Mouse (Mus musculus) forebrain, embryonic 16.5 days (tissue): ENCODE results near the gene Zbtb5. TPM values are rescaled to one million over a fixed set of nuclear protein-coding genes. Genes with fewer than 3 reads are reported as not detected.
A peak's percentile ranks its signal among the peaks of the same experiment; 100 is the strongest.
"Not testable (repeated sequence)": the region's sequence is repeated elsewhere in the genome, so short reads cannot be mapped to it uniquely, and the experiment has no call there.

ENCODE experiments used
- ATAC-seq: fragments of 200-750 bp; cut with Nextera tagmentation; 2 replicates; pipeline ENCODE4 v1.8.0; 2017; ENCODE audit warnings: mild to moderate bottlenecking, moderate library complexity
- H3K27ac ChIP-seq: fragments of 300-500 bp; sonication (generic); 2 replicates; pipeline ENCODE4 v1.5.1; 2014; ENCODE audit warnings: low read length, control low read depth
- H3K27me3 ChIP-seq: fragments of 300-500 bp; sonication (generic); replicated peaks from 2 replicates; pipeline ENCODE4 v1.6.1; 2014; ENCODE audit warnings: low read length; ENCODE audit not compliant: control insufficient read depth, insufficient read depth
- H3K36me3 ChIP-seq: fragments of 300-500 bp; sonication (generic); 2 replicates; pipeline ENCODE4 v1.6.1; 2014; ENCODE audit not compliant: control insufficient read depth, insufficient read depth
- H3K4me1 ChIP-seq: fragments of 300-500 bp; sonication (generic); replicated peaks from 2 replicates; pipeline ENCODE4 v1.6.1; 2014; ENCODE audit warnings: low read length; ENCODE audit not compliant: control insufficient read depth, insufficient read depth
- H3K4me2 ChIP-seq: fragments of 300-500 bp; sonication (generic); 2 replicates; pipeline ENCODE4 v1.6.1; 2014; ENCODE audit warnings: mild to moderate bottlenecking, low read length, control low read depth
- H3K4me3 ChIP-seq: fragments of 300-500 bp; sonication (generic); replicated peaks from 2 replicates; pipeline ENCODE4 v1.5.1; 2014; ENCODE audit warnings: mild to moderate bottlenecking, low read length, control low read depth
- H3K9ac ChIP-seq: fragments of 300-500 bp; sonication (generic); replicated peaks from 2 replicates; pipeline ENCODE4 v1.6.1; 2014; ENCODE audit warnings: low read depth, low read length, control low read depth
- H3K9me3 ChIP-seq: fragments of 300-500 bp; sonication (generic); 2 replicates; pipeline ENCODE4 v1.6.1; 2016; ENCODE audit warnings: low read length; ENCODE audit not compliant: control insufficient read depth
- WGBS: fragments of 180-500 bp; shearing (Covaris S2); extraction: QIAGEN DNeasy Blood & Tissue Kit; methylation state at CpG from one replicate; pipeline ENCODE4 v1.1.7; 2014; 5-methylcytosine and 5-hydroxymethylcytosine counted together
- polyA plus RNA-seq: library from polyadenylated mRNA; unstranded; fragments of >200 nt; fragmentation: Nextera tagmentation; extraction: Ambion mirVana; gene quantifications from 2 replicates; pipeline ENCODE4 v1.2.1, GENCODE M21; 2015

The Zbtb5 gene
- polyA plus RNA-seq, 1 experiment from 2014 or later = 47.3 TPM

- H3K27ac ChIP-seq, H3K4me3 ChIP-seq, H3K9me3 ChIP-seq, H3K4me2 ChIP-seq, H3K4me1 ChIP-seq, H3K27me3 ChIP-seq, H3K36me3 ChIP-seq, H3K9ac ChIP-seq, ATAC-seq: not testable (repeated sequence)
- 94% methylated on average over 13 of the region's 14 CpGs for WGBS
Measured at GRCm38 (mm10) chr4:44993179-44993578, 19.0 kb downstream of the Zbtb5 start.

- not testable (repeated sequence) for H3K27me3 ChIP-seq, H3K27ac ChIP-seq, H3K9ac ChIP-seq, ATAC-seq, H3K36me3 ChIP-seq, H3K9me3 ChIP-seq, H3K4me2 ChIP-seq, H3K4me3 ChIP-seq, H3K4me1 ChIP-seq
- 93% methylated on average over 11 of the region's 11 CpGs for whole genome bisulfite sequencing
Measured at GRCm38 (mm10) chr4:44992330-44992729, 19.9 kb downstream of the Zbtb5 start.

GRCm38 (mm10) chr4:44990560-44990959 lies 21.7 kb downstream of the Zbtb5 start:
- H3K9ac ChIP-seq = no peak overlapping the region
- H3K27me3 ChIP-seq = no peaks in the 10 kb centered on the region
- H3K4me1 ChIP-seq = no peaks in the 10 kb centered on the region
- no peak overlapping the region for H3K4me2 ChIP-seq
- ATAC-seq = no peak
- no peak overlapping the region for H3K4me3 ChIP-seq
- H3K27ac ChIP-seq = no peak overlapping the region
- peaks cover 12% of the 10 kb centered on the region for H3K36me3 ChIP-seq
- 94% methylated on average over 5 of the region's 5 CpGs for WGBS
- no peaks in the 10 kb centered on the region for H3K9me3 ChIP-seq

GRCm38 (mm10) chr4:44983131-44983740 lies 29.0 kb downstream of the Zbtb5 start:
- ATAC-seq = no peak
- H3K4me1 ChIP-seq = peaks cover 7% of the 10 kb centered on the region
- no peak overlapping the region for H3K4me2 ChIP-seq
- WGBS = 91% methylated on average over 10 of the region's 10 CpGs
- peaks cover 2% of the 10 kb centered on the region; the same call in 1 of the 2 replicates for H3K36me3 ChIP-seq
- H3K9me3 ChIP-seq = no peaks in the 10 kb centered on the region
- H3K27ac ChIP-seq = no peak overlapping the region
- H3K4me3 ChIP-seq = no peak overlapping the region
- no peaks in the 10 kb centered on the region for H3K27me3 ChIP-seq
- no peak overlapping the region for H3K9ac ChIP-seq

- ATAC-seq = no peak
- Histone ChIP-seq H3K4me3 (no peak overlapping the region), H3K9me3 (no peaks in the 10 kb centered on the region), H3K36me3 (peaks cover 2% of the 10 kb centered on the region; the same call in 1 of the 2 replicates), H3K4me1 (peaks cover 7% of the 10 kb centered on the region), H3K4me2 (no peak overlapping the region), H3K27me3 (no peaks in the 10 kb centered on the region), H3K9ac (no peak overlapping the region), H3K27ac (no peak overlapping the region)
- WGBS = 79% methylated on average over 11 of the region's 11 CpGs
Measured at GRCm38 (mm10) chr4:44982440-44983130, 29.6 kb downstream of the Zbtb5 start.

GRCm38 (mm10) chr4:44981974-44982287 lies 30.3 kb downstream of the Zbtb5 start:
- Histone ChIP-seq H3K4me1 (peaks cover 7% of the 10 kb centered on the region), H3K27me3 (no peaks in the 10 kb centered on the region), H3K27ac (no peak overlapping the region), H3K4me2 (peak overlapping the region; percentile 93), H3K9me3 (no peaks in the 10 kb centered on the region), H3K9ac (peak overlapping the region; percentile 81), H3K4me3 (peak overlapping the region; percentile 50), H3K36me3 (0 out of 2 replicates have a peak, but pooled peaks cover under 1% of the 10 kb centered on the region)
- WGBS = 14% methylated on average over 5 of the region's 5 CpGs
- ATAC-seq = no peak

GRCm38 (mm10) chr4:44981280-44981973 lies 30.8 kb downstream of the Zbtb5 start, which contains the start of gene Grhpr:
Gene Grhpr, plus strand, starts transcription at chr4:44981395.
- Histone ChIP-seq H3K4me2 (peak within 1 kb of the TSS; percentile 93), H3K4me1 (peaks cover 7% of the 10 kb centered on the region), H3K9me3 (no peaks in the 10 kb centered on the region), H3K9ac (peak within 1 kb of the TSS; percentile 81), H3K36me3 (no peaks in the 10 kb centered on the region), H3K27ac (no peak within 1 kb of the TSS), H3K27me3 (no peaks in the 10 kb centered on the region), H3K4me3 (peak within 1 kb of the TSS; percentile 50)
- peak; percentile 89 for ATAC-seq
- under 1% methylated on average over 40 of the region's 40 CpGs for WGBS

- no peaks in the 10 kb centered on the region for H3K36me3 ChIP-seq
Measured at GRCm38 (mm10) chr4:44979794-44980338, 32.3 kb downstream of the Zbtb5 start.

GRCm38 (mm10) chr4:44978175-44978574 lies 34.0 kb downstream of the Zbtb5 start:
- H3K4me3 ChIP-seq = no peak overlapping the region
- no peak overlapping the region for H3K27ac ChIP-seq
- no peak overlapping the region for H3K4me2 ChIP-seq
- ATAC-seq = no peak
- H3K36me3 ChIP-seq = no peaks in the 10 kb centered on the region
- H3K9ac ChIP-seq = no peak overlapping the region
- WGBS = 83% methylated on average over 5 of the region's 5 CpGs
- H3K4me1 ChIP-seq = peaks cover 11% of the 10 kb centered on the region
- no peaks in the 10 kb centered on the region for H3K27me3 ChIP-seq
- H3K9me3 ChIP-seq = no peaks in the 10 kb centered on the region

More at GRCm38 (mm10) chr4:44979794-44980338, 32.3 kb downstream of the Zbtb5 start:
- Histone ChIP-seq H3K27ac (no peak overlapping the region), H3K9me3 (no peaks in the 10 kb centered on the region), H3K27me3 (no peaks in the 10 kb centered on the region), H3K4me3 (no peak overlapping the region), H3K4me2 (no peak overlapping the region), H3K9ac (no peak overlapping the region), H3K4me1 (peaks cover 7% of the 10 kb centered on the region)
- WGBS = 88% methylated on average over 7 of the region's 7 CpGs
- no peak for ATAC-seq
